Mouse (Mus musculus) Patski (cell line): ENCODE measurements at regions not wholly inside any gene's neighbourhood (a gene's known extent, or its start where the extent isn't known, plus 50 kb on each side); places are given as distances from the start of the nearest gene placed in this dataset.

Experiments
- ATAC-seq: fragments of 100-300 bp; one replicate; pipeline ENCODE4 v1.8.0; 2021
- CTCF ChIA-PET: fragments of 350-600 bp; sonication (Branson Sonifier 250); formaldehyde crosslinking; loops from one replicate; lab custom pipeline; 2022; ENCODE audit warnings: inconsistent platforms; lab: Charles Lee
- POLR2A ChIA-PET: fragments of 350-600 bp; sonication (Branson Sonifier 250); formaldehyde crosslinking; loops from one replicate; lab custom pipeline; 2022; ENCODE audit warnings: antibody characterized with exemption, inconsistent platforms; lab: Charles Lee
- DNase-seq: peaks from one replicate; pipeline ENCODE4 v3.0.0-alpha.2; 2011; ENCODE audit warnings: low read depth, low spot score
- H3K27me3 ChIP-seq: fragments of 371-371 bp; one replicate; pipeline ENCODE4 v1.5.1; 2021
- CTCF ChIP-seq: fragments of 100-300 bp; IDR thresholded peaks from one replicate; pipeline ENCODE4 v1.5.1; 2021
- in situ Hi-C: fragments of 300-500 bp; cut with MboI; formaldehyde crosslinking; loops from 3 replicates; pipeline ENCODE4 v1.11.1; 2018; ENCODE audit warnings: low pct_unique_long_range_greater_than_20kb, mixed read lengths

- no peak for TF ChIP-seq CTCF
- DNase-seq (no peak), ATAC-seq (no peak)
- ChIA-PET CTCF (no interaction called here), POLR2A (no interaction called here)
- no peaks in the 10 kb centered on the region for H3K27me3 ChIP-seq
- in situ Hi-C loops, result no loop called here
Measured at GRCm38 (mm10) chr7:124585296-124585695, 602.6 kb downstream of the Hs3st4 start.

- ChIA-PET POLR2A (no interaction called here), CTCF (no interaction called here)
- no peak for DNase-seq
- no peak for TF ChIP-seq CTCF
- no peaks in the 10 kb centered on the region for H3K27me3 ChIP-seq
- no peak for ATAC-seq
- in situ Hi-C loops, result no loop called here
Measured at GRCm38 (mm10) chr7:124591369-124591768, 608.7 kb downstream of the Hs3st4 start.

GRCm38 (mm10) chr7:124593462-124593861, 610.8 kb downstream of the Hs3st4 start:
- in situ Hi-C loops, result no loop called here
- ChIA-PET CTCF (no interaction called here), POLR2A (no interaction called here)
- no peaks in the 10 kb centered on the region for H3K27me3 ChIP-seq
- no peak for DNase-seq
- no peak for ATAC-seq
- TF ChIP-seq CTCF, result no peak

- ChIA-PET POLR2A (no interaction called here), CTCF (no interaction called here)
- in situ Hi-C loops, result no loop called here
- ATAC-seq, result no peak
- TF ChIP-seq CTCF, result no peak
- DNase-seq, result no peak
- no peaks in the 10 kb centered on the region for H3K27me3 ChIP-seq
Measured at GRCm38 (mm10) chr7:124600767-124601166, 618.1 kb downstream of the Hs3st4 start.

GRCm38 (mm10) chr7:124604581-124604980, 621.9 kb downstream of the Hs3st4 start:
- in situ Hi-C loops, result no loop called here
- H3K27me3 ChIP-seq, result no peaks in the 10 kb centered on the region
- DNase-seq (no peak), ATAC-seq (no peak)
- no peak for TF ChIP-seq CTCF
- CTCF ChIA-PET, result interaction anchor here (1.0 to 1.2 kb wide), 2 partner anchors 9 to 25 kb away, joined by 3 read pairs; no protein-coding TSS in a partner anchor
- POLR2A ChIA-PET, result no interaction called here

GRCm38 (mm10) chr7:124605978-124606377, 623.3 kb downstream of the Hs3st4 start:
- no peak for ATAC-seq
- no peak for TF ChIP-seq CTCF
- H3K27me3 ChIP-seq, result no peaks in the 10 kb centered on the region
- DNase-seq, result no peak
- in situ Hi-C loops, result no loop called here
- POLR2A ChIA-PET, result no interaction called here
- CTCF ChIA-PET, result no interaction called here

- ChIA-PET CTCF (no interaction called here), POLR2A (no interaction called here)
- no peak for TF ChIP-seq CTCF
- DNase-seq, result no peak
- no peak for ATAC-seq
- H3K27me3 ChIP-seq, result no peaks in the 10 kb centered on the region
- in situ Hi-C loops, result no loop called here
Measured at GRCm38 (mm10) chr7:124607061-124607460, 624.4 kb downstream of the Hs3st4 start.

- H3K27me3 ChIP-seq, result no peaks in the 10 kb centered on the region
- no peak for ATAC-seq
- ChIA-PET POLR2A (no interaction called here), CTCF (no interaction called here)
- in situ Hi-C loops, result no loop called here
- DNase-seq, result no peak
- no peak for TF ChIP-seq CTCF
Measured at GRCm38 (mm10) chr7:124610437-124610836, 627.8 kb downstream of the Hs3st4 start.

GRCm38 (mm10) chr7:124647131-124647530, 664.5 kb downstream of the Hs3st4 start:
- no peak for TF ChIP-seq CTCF
- no peaks in the 10 kb centered on the region for H3K27me3 ChIP-seq
- DNase-seq, result no peak
- ChIA-PET CTCF (no interaction called here), POLR2A (no interaction called here)
- ATAC-seq, result no peak
- in situ Hi-C loops, result no loop called here

GRCm38 (mm10) chr7:124667180-124667968, 684.7 kb downstream of the Hs3st4 start:
- ChIA-PET POLR2A (no interaction called here), CTCF (interaction anchor here (1.2 kb wide), 1 partner anchor 12 kb away, joined by 3 read pairs; no protein-coding TSS in a partner anchor)
- no peak for DNase-seq
- no peak for ATAC-seq
- in situ Hi-C loops, result no loop called here
- no peaks in the 10 kb centered on the region for H3K27me3 ChIP-seq
- no peak for TF ChIP-seq CTCF

- no peak for TF ChIP-seq CTCF
- ChIA-PET CTCF (interaction anchor here (1.2 kb wide), 1 partner anchor 13 kb away, joined by 3 read pairs; no protein-coding TSS in a partner anchor), POLR2A (no interaction called here)
- ATAC-seq, result no peak
- in situ Hi-C loops, result no loop called here
- no peak for DNase-seq
- H3K27me3 ChIP-seq, result no peaks in the 10 kb centered on the region
Measured at GRCm38 (mm10) chr7:124668058-124668457, 685.4 kb downstream of the Hs3st4 start.

- in situ Hi-C loops, result no loop called here
- no peaks in the 10 kb centered on the region for H3K27me3 ChIP-seq
- ChIA-PET CTCF (no interaction called here), POLR2A (no interaction called here)
- TF ChIP-seq CTCF, result no peak
- no peak for ATAC-seq
- DNase-seq, result no peak
Measured at GRCm38 (mm10) chr7:124670477-124670876, 687.8 kb downstream of the Hs3st4 start.
